Mouse (Mus musculus) lung, adult 2 months (tissue): Measurements from ENCODE around the gene Itm2c.

Experiments used
- CTCF ChIP-seq: fragments of 200-500 bp; IDR thresholded peaks from 2 replicates; pipeline ENCODE4 v1.5.1; 2011; ENCODE audit warnings: mild to moderate bottlenecking, low read length, control low read depth; ENCODE audit not compliant: insufficient read depth
- POLR2A ChIP-seq: fragments of 200-500 bp; IDR thresholded peaks from 2 replicates; pipeline ENCODE4 v1.6.1; 2011; ENCODE audit warnings: low read depth, mild to moderate bottlenecking, control low read depth, low read length, borderline replicate concordance; ENCODE audit errors: extremely low read depth

DNA sequence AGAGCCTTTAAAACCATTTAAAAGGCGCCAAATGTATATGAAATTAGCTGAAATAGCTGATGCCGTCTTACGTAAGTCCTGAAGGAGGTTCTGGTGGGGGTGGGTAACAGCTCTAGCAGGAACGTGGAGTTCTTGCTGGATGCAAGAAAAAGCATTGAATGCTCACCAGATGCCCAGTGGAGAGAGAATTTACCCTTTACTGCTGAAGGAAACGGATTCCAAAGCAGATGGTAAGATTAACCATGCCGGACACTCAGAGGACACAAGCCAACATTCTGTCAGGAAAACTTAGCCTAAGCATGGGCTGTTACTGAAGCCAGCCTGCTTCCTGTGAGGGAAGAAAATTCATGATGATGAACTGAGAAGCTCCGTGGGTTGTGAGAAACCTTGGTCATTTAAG is 24.1 kb upstream of the Itm2c start:
- TF ChIP-seq CTCF = no peak
- TF ChIP-seq POLR2A = no peak
